Mouse (Mus musculus) neutrophil, adult 83 days (primary cell): Measurements from ENCODE around the gene Synj2. TPM values are rescaled to one million over a fixed set of nuclear protein-coding genes. Genes with fewer than 3 reads are reported as not detected.

ENCODE experiments used
- total RNA-seq, 2 experiments: library from RNA; stranded (reverse); gene quantifications; one replicate each; pipeline ENCODE4 v1.2.4; 2023

Synj2 gene
- 10 to 100 TPM; 17.4 to 21.4 TPM for total RNA-seq

GRCm38 (mm10) chr17:5941230-5942043 is at the start of gene Synj2:
Synj2 (plus strand) TSS chr17:5941280.

GRCm38 (mm10) chr17:6079287-6080122 is 138.4 kb downstream of the Synj2 start, which contains the start of the genes Serac1 and Gtf2h5:
Serac1 (minus strand) TSS chr17:6079741.
Gtf2h5 (plus strand) TSS chr17:6079786.

Other genes starting within 250 kb of the Synj2 start
- gene Snx9, start 100.0 kb upstream of the Synj2 start, total RNA-seq = 10 to 100 TPM; 26.2 to 26.9 TPM
- gene Serac1, start 138.5 kb downstream of the Synj2 start, total RNA-seq = 1 to 10 TPM; 2.8 to 3.4 TPM
- 10 to 100 TPM; 36.8 to 43.1 TPM for gene Gtf2h5, start 138.5 kb downstream of the Synj2 start, total RNA-seq
- gene Tulp4, start 165.2 kb downstream of the Synj2 start, total RNA-seq = 10 to 100 TPM; 11.0 to 13.6 TPM